Mouse (Mus musculus) T-helper 17 cell (primary cell): ENCODE results near the gene Olfr1306.

Experiments
- in situ Hi-C, 2 experiments: fragments of 300-600 bp; cut with MboI, MseI; formaldehyde crosslinking; loops; 1 replicate in 1 of 2; 2 replicates in 1 of 2; pipeline ENCODE4 v1.15.1; 2025; ENCODE audit warnings: high pct_unique_total_duplicates in 2 of 2

Olfr1306 gene

DNA sequence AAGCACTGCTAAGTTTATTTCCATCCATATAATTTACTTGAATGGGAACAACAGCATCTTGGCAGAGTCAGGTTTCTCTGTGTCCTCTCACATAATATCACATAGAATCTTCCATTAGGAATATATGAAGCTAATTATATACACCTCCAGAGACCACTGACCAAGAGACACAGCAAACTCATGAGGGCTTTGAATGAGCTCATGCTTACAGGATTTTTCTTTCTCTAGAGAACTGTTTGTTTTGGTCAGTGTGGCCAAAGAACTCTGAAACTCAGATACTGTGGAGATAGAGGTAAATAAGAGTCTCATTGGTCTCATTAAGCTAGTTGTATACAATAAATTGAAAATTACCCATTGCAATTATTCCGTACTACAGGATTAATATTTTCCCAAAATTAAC, at the start of gene Olfr1306:
Olfr1306 (minus strand) TSS at position 101 of the 400 bp plus-strand sequence.
- in situ Hi-C loops: no loop called here

DNA sequence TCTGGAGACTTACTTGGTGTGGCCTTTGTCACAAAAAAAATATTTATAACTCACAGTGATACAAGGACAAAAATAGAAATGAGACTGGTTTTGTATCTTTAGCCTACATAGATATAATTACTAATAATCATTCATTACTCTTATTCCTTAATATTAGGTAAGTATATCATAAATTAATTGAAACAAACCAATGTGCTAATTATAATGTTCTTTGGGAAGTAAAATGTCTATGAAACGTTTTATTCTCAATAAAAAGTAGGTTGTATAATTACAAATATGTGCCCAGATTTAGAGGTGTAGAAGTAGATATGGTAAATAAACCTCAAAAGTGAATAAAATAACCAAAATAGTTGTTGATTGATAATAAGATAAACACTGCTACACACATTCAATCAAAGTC, 48.8 kb upstream of the Olfr1306 start, which contains the start of gene Olfr1308:
Olfr1308 (minus strand) TSS at position 101 of the 400 bp plus-strand sequence.
- in situ Hi-C loops: no loop called here

DNA sequence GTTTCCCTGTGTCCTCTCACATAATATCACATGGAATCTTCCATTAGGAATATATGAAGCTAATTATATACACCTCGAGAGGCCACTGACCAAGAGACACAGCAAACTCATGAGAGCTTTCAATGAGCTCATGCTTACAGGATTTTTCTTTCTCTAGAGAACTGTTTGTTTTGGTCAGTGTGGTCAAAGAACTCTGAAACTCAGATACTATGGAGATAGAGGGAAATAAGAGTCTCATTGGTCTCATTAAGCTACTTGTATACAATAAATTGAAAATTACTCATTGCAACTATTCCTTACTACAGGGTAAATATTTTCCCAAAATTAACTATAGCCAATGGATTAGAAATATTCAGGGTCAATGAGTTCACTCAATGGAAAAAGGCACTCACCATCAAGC, 33.3 kb upstream of the Olfr1306 start, which contains the start of gene Olfr1307:
Olfr1307 (minus strand) TSS at position 101 of the 400 bp plus-strand sequence.
- in situ Hi-C loops: no loop called here

- in situ Hi-C loops: no loop called here
Measured at GRCm38 (mm10) chr2:111877049-111877448, 39.0 kb downstream of the Olfr1306 start, which contains the start of gene Olfr1305. Gene Olfr1305 (minus strand): TSS chr2:111877149.
